Mouse (Mus musculus) spleen, adult 2 months (tissue): ENCODE data around the gene Unc45a. TPM values are rescaled to one million over a fixed set of nuclear protein-coding genes. Genes with fewer than 3 reads are reported as not detected.

Experiments
- DNase-seq, 2 experiments: peaks; one replicate each; pipeline versions ENCODE4 v3.0.0 to v3.0.0-alpha.2; 2012 to 2021; ENCODE audit warnings: low spot score in 2 of 2, low read depth in 1 of 2
- H3K27ac ChIP-seq: fragments of 200-500 bp; 2 replicates; pipeline ENCODE4 v1.5.1; 2012; ENCODE audit warnings: low read length, inconsistent platforms; ENCODE audit not compliant: insufficient read depth
- H3K27me3 ChIP-seq: fragments of 200-500 bp; 2 replicates; pipeline ENCODE4 v1.6.1; 2012; ENCODE audit warnings: mild to moderate bottlenecking, moderate library complexity, low read length, inconsistent platforms; ENCODE audit not compliant: control insufficient read depth, insufficient read depth
- H3K36me3 ChIP-seq: fragments of 200-500 bp; 2 replicates; pipeline ENCODE4 v1.6.1; 2012; ENCODE audit warnings: mild to moderate bottlenecking, low read length, inconsistent platforms; ENCODE audit not compliant: control insufficient read depth, insufficient read depth
- H3K4me1 ChIP-seq: fragments of 200-500 bp; 2 replicates; pipeline ENCODE4 v1.6.1; 2011; ENCODE audit warnings: inconsistent platforms; ENCODE audit not compliant: control insufficient read depth, insufficient read depth, insufficient read length
- H3K4me3 ChIP-seq: fragments of 200-500 bp; 2 replicates; pipeline ENCODE4 v1.5.1; 2011; ENCODE audit warnings: mild to moderate bottlenecking, inconsistent platforms; ENCODE audit not compliant: insufficient read depth, insufficient read length; ENCODE audit errors: extremely low read depth
- CTCF ChIP-seq: fragments of 200-500 bp; IDR thresholded peaks from 2 replicates; pipeline ENCODE4 v1.5.1; 2011; ENCODE audit warnings: mild to moderate bottlenecking, inconsistent platforms; ENCODE audit not compliant: insufficient read depth, insufficient read length, insufficient replicate concordance; ENCODE audit errors: extremely low read depth
- POLR2A ChIP-seq: fragments of 200-500 bp; IDR thresholded peaks from 2 replicates; pipeline ENCODE4 v1.6.1; 2011; ENCODE audit warnings: low read depth, low read length, inconsistent platforms
- WGBS: fragments of 180-500 bp; shearing (Covaris S2); methylation state at CpG from one replicate; pipeline ENCODE4 v1.1.7; 2018; 5-methylcytosine and 5-hydroxymethylcytosine counted together
- polyA plus RNA-seq: library from polyadenylated mRNA; depleted of rRNA; stranded (reverse); fragments of >200 nt; gene quantifications from 2 replicates; pipeline ENCODE4 v1.2.3, GENCODE M21; 2012

The Unc45a gene
- polyA plus RNA-seq, 1 experiment, result 53.7 TPM

GRCm38 (mm10) chr7:80377471-80377870 lies 36.7 kb upstream of the Unc45a start:
- peaks cover 11% of the 10 kb centered on the region; the same call in 1 of the 2 replicates for H3K4me1 ChIP-seq
- peak in 1 of 2 experiments; percentile 60 for DNase-seq
- no peak overlapping the region for H3K4me3 ChIP-seq
- 48% methylated on average over 6 of the region's 6 CpGs for WGBS
- H3K27me3 ChIP-seq, result no peaks in the 10 kb centered on the region
- H3K27ac ChIP-seq, result no peak overlapping the region
- TF ChIP-seq POLR2A (no peak), CTCF (peak; percentile 79; the same call in 1 of the 2 replicates)
- peaks cover 9% of the 10 kb centered on the region for H3K36me3 ChIP-seq

GRCm38 (mm10) chr7:80376192-80376591 lies 35.4 kb upstream of the Unc45a start:
- no peak overlapping the region for H3K27ac ChIP-seq
- no peak overlapping the region for H3K4me3 ChIP-seq
- H3K36me3 ChIP-seq, result peaks cover 8% of the 10 kb centered on the region
- DNase-seq, result no peak
- peaks cover 11% of the 10 kb centered on the region; the same call in 1 of the 2 replicates for H3K4me1 ChIP-seq
- no peaks in the 10 kb centered on the region for H3K27me3 ChIP-seq
- TF ChIP-seq POLR2A, result no peak
- no peak for TF ChIP-seq CTCF
- WGBS, result 71% methylated on average over 10 of the region's 10 CpGs

DNA sequence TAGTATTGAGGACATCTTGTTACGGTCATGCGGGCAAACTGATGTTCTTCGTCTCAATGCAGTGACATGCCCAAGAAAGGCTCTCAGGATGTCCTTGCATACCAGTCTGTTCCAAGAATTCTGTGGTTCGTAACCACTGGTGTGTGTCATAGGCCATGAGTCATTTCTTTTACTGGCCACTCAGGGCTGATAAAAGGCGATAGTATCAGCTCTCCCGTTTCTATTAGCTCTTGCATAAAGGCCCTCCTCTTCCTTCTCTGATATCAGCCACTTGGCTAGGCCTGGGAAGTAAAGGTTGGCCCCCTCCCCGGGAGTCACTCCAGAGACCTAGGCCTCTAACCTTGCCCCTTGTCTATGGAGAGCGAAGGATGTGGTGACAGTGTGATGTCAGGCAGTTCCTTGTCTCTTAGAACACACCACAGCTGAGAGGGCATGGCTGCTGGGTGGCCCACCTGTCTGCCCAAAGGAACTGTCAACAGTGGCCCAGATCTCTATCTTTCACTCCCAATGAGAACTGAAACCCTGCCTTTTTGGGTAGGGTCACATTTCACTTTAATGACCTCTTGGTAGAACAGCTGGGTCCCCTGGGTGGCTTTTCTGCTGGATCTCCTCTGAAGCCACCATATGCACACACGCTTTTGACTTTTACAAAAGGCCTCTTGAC lies 34.7 kb upstream of the Unc45a start:
- Histone ChIP-seq H3K27ac (peak overlapping the region; percentile 40; the same call in 1 of the 2 replicates), H3K36me3 (peaks cover 5% of the 10 kb centered on the region), H3K27me3 (no peaks in the 10 kb centered on the region), H3K4me3 (no peak overlapping the region), H3K4me1 (peaks cover 11% of the 10 kb centered on the region; the same call in 1 of the 2 replicates)
- WGBS, result 48% methylated on average over 9 of the region's 9 CpGs
- DNase-seq, result no peak
- TF ChIP-seq CTCF, result no peak
- no peak for TF ChIP-seq POLR2A

DNA sequence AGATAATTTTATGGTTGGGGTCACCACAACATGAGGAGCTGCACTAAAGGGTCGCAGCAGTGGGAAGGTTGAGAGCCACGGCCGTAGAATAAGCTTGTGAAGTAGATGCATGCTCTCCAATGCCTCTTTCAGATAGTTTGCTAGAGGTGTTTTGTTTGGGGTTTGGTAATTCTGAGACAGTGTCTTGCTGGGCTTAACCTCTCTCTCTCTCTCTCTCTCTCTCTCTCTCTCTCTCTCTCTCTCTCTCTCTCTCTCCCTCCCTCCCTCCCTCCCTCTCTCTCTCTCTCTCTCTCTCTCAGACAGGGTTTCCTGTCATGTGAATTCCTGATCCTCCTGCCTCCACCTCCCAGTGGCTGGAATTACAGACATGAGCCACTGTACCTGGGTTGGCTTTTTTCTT lies 33.9 kb upstream of the Unc45a start:
- WGBS, result 86% methylated on average over 3 of the region's 3 CpGs
- Histone ChIP-seq H3K36me3 (peaks cover 3% of the 10 kb centered on the region), H3K27ac (no peak overlapping the region), H3K27me3 (no peaks in the 10 kb centered on the region), H3K4me3 (no peak overlapping the region), H3K4me1 (peaks cover 13% of the 10 kb centered on the region; the same call in 1 of the 2 replicates)
- no peak for TF ChIP-seq POLR2A
- TF ChIP-seq CTCF, result no peak
- DNase-seq, result no peak

DNA sequence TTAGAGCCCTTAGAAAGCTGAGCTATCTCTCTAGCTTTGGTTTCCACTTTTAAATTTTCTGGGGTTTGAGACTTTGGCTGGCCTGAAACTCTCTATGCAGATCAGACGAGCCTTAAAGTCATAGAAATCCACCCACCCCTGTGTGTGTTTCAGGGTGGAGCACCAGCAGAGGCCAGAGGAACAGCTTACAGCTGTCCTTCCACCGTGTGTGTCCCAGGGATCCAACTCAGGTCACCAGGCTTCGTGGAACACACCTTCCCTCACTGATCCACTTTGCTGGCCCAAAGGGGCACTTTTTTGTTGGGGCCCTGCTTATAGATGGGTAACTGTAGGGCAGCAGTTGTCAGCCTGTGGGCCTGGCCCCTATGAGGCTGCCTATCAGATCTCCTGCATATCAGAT lies 33.5 kb upstream of the Unc45a start:
- TF ChIP-seq POLR2A, result no peak
- no peak for TF ChIP-seq CTCF
- Histone ChIP-seq H3K36me3 (peaks cover 3% of the 10 kb centered on the region), H3K27me3 (no peaks in the 10 kb centered on the region), H3K4me1 (peaks cover 17% of the 10 kb centered on the region; the same call in 1 of the 2 replicates), H3K4me3 (no peak overlapping the region), H3K27ac (peak overlapping the region; percentile 60)
- DNase-seq, result no peak
- 48% methylated on average over 3 of the region's 3 CpGs for WGBS

- Histone ChIP-seq H3K27me3 (no peaks in the 10 kb centered on the region), H3K36me3 (peaks cover 3% of the 10 kb centered on the region), H3K4me1 (peaks cover 21% of the 10 kb centered on the region; the same call in 1 of the 2 replicates), H3K4me3 (no peak overlapping the region), H3K27ac (peak overlapping the region; percentile 60)
- no peak for TF ChIP-seq CTCF
- no peak for TF ChIP-seq POLR2A
- peak in 1 of 2 experiments; percentile 26 for DNase-seq
- 16% methylated on average over 12 of the region's 12 CpGs for WGBS
Observed at GRCm38 (mm10) chr7:80373850-80374249, 33.0 kb upstream of the Unc45a start.

- H3K27me3 ChIP-seq, result no peaks in the 10 kb centered on the region
- 0 out of 2 replicates have a peak, but pooled peaks cover 1% of the 10 kb centered on the region for H3K36me3 ChIP-seq
- peaks cover 25% of the 10 kb centered on the region; the same call in 1 of the 2 replicates for H3K4me1 ChIP-seq
- H3K4me3 ChIP-seq, result no peak overlapping the region
- WGBS, result 26% methylated on average over 4 of the region's 4 CpGs
- TF ChIP-seq CTCF (no peak), POLR2A (no peak)
- no peak for DNase-seq
- H3K27ac ChIP-seq, result peak overlapping the region; percentile 60
Observed at GRCm38 (mm10) chr7:80373352-80373751, 32.5 kb upstream of the Unc45a start.
